Mouse (Mus musculus) T-helper 2 cell (primary cell): Measurements from ENCODE around the gene Eef1a2.
"Not testable (repeated sequence)": the region's sequence is repeated elsewhere in the genome, so short reads cannot be mapped to it uniquely, and the experiment has no call there.

ENCODE experiments used
- in situ Hi-C: fragments of 300-600 bp; cut with MboI, MseI; formaldehyde crosslinking; loops from one replicate; pipeline ENCODE4 v1.15.1; 2025; ENCODE audit warnings: high pct_unique_total_duplicates

Eef1a2 gene

GRCm38 (mm10) chr2:181156248-181157121 lies at the start of gene Eef1a2:
Gene Eef1a2 (minus strand): TSS chr2:181157014.
- in situ Hi-C loops = no loop called here

DNA sequence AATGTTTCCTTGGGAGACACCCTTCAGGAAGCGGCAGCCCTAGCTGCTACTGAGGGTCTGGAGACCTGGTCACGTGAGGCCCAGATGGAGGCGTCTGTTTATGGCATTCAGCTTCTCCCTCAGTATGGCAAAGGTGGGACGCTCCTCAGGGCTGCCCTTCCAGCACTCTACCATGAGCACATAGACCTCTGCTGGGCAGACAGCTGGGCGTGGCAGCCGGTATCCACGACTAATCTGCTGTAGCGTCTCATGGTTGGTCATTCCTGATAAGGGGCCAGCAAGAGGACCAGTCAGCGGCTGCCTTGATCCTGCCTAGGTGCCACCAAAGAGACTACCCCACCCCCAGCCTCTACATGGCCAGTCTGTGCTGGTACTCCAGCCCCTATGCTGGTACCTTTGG lies 49.3 kb upstream of the Eef1a2 start:
- in situ Hi-C loops = no loop called here

GRCm38 (mm10) chr2:181205678-181206077 lies 48.9 kb upstream of the Eef1a2 start:
- in situ Hi-C loops = no loop called here

DNA sequence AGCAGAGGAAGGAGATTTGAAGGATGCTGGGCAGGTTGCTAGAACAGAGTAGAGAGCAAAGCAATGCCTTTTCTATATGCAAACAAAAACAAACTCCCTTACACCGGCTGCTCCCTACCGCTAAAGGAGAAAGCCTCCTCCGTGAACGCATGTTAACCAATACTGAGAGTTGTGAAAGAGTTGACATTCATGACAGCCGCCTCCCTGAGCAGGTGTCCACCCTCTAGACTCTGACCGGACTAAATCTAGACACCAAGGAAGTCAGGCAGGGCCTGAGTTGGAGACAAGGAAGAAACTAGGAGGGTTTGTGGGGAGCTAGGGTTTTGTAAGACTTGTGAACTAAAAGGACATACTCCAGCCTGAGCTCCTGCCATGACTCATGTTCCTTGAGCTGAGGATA lies 46.1 kb upstream of the Eef1a2 start:
- in situ Hi-C loops = no loop called here

GRCm38 (mm10) chr2:181202422-181202821 lies 45.6 kb upstream of the Eef1a2 start, which contains the start of gene Ptk6:
Gene Ptk6 (minus strand): TSS chr2:181202789.
- in situ Hi-C loops = no loop called here

DNA sequence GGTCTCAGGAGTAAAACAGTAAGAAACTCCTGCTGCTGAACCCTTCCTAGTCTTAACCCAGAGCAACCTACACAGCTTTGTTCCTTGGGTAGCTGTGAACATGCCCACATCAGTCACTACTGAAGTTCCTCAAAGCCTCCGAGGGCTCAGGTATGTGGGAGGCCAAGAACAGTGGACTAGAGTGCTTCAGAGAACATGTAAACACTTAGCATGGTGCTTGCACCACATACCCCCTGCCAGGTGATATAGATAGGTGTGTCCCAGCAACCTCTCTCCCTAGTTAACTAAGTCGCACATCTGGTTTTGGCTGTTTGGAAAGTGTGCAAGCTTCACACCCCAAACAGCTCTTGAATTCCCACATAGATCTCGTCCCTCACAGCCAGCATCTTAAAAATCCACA lies 44.8 kb upstream of the Eef1a2 start:
- in situ Hi-C loops = no loop called here

DNA sequence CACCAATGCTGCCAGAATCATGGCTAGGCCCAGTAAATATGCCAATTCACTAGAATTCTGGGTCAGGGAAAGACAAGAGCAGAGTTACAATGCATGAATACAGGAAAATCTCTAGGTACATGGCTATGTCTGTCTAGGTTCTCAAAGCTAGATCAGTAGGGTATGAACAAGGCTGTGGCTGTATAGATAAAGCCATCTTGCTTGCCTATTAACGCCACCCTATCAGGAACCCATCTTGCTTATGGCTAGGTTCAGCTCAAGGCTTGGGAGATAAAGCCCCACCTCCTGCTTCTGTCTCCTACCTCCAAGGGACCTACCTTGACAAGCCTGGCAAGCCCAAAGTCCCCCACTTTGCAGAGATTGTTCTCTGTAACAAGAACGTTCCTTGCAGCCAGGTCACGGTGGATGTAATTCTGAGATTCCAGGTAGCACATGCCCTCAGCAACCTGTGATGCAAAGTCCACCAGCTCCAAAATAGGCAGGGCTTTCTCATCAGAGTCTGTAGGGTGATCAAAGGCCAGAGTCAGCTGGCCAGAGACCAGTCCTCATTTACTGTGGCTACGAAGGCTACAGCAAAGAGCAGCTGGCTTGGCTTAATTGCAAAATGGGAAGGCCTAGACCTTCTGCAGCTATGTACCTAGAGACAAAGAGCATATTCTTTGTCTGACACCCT lies 40.0 kb upstream of the Eef1a2 start:
- in situ Hi-C loops = no loop called here

GRCm38 (mm10) chr2:181193044-181193443 lies 36.2 kb upstream of the Eef1a2 start:
- in situ Hi-C loops = no loop called here

DNA sequence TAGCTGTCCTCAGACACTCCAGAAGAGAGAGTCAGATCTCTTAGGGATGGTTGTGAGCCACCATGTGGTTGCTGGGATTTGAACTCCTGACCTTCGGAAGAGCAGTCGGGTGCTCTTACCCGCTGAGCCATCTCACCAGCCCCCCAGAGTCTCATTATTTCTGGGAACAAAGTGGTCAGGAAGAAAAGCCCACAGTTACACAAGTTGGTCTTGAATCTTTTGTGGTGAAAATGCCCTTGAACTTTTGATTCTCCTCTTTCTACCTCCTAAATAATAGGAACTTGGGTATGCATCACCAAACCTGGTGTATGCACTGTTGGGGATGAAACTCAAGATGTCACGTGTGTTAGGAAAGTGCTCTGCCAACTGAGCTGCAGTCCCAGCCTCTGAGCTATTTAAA lies 35.1 kb upstream of the Eef1a2 start:
- in situ Hi-C loops = no loop called here

GRCm38 (mm10) chr2:181191385-181191784 lies 34.6 kb upstream of the Eef1a2 start:
- in situ Hi-C loops = not testable (repeated sequence)

DNA sequence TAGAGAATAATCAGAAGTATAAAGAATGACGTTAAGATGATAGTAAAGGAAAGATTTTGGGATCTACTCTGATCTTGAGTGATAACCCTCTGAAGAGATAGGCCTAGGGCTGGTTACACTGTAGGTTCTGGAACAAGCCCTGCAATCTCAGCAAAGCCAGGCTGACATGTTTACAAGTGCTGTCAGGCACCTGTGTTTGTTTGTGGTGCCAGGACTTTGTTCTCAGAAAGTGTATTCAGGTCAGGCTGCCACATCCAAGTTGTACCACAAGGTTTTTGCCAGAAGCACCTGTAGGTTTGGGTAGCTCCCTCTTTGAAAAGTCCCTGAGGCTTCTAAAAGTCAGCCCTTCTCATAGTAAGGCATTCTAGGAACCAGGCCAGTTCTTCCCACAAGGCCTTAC lies 32.5 kb upstream of the Eef1a2 start:
- in situ Hi-C loops = loop anchor here (5.0 kb wide), 1 partner anchor 78 kb away; no protein-coding TSS in a partner anchor

DNA sequence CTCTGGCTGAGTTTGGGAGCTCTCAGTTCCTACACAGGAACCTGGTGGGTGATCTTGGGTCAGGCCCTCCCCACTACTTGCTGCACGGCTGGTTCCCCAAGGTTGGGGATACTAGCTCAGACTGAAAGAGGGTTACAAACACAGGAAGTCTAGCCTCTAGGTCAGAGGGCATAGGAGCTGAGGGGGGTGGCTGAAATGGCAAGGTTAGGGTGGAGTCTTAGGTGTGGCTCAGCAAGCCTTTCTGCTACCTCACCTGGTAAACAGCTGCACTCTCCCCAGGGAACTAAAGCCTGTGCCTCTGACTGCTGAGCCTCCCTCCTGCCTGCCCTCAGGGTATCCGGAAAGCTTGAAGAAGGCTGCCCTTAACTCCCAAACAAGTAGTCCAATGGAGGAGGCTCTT lies 31.9 kb upstream of the Eef1a2 start:
- in situ Hi-C loops = loop anchor here (5.0 kb wide), 1 partner anchor 79 kb away; no protein-coding TSS in a partner anchor

DNA sequence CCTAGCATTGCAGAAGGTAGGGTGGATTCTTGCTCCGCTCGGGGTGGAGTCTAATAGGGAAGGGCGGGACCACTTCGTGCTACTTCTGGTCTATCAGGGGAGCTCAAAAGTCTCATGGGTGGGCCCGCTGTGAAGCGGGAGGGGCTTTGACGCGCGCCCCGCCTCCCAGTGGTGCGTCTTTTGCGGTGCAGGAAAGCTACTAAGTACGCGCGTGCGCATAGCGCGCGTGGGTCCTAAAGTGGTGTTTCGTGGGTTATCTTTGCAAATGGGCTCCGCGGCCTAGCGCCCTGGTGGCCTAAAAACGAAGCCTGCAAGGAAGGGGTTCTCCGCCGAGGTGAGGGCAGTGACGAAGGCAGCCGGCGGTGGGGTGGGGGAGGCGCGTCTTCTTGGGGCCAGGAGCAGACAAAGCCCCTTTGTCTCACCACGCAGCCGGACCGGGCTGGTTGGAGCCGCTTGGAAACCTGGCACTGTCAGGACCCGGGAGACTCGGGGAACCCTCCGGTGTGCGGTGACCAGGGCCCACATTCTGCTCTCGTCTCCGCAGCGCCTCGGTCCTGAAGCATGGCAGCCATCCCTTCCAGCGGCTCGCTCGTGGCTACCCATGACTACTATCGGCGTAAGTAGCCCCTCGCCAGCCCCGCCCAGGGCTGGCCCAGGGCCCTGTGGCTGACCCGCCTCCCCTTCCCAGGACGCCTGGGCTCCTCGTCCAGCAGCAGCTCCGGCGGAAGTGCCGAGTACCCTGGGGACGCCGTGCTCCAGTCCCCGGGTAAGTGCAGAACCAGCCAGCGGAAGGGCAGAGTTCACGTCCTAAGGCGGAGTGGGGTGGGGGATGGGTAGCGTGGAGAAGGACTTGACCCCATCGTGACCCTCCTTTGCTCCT lies 30.5 kb upstream of the Eef1a2 start, which contains the start of gene Ppdpf:
Ppdpf (plus strand) TSS at position 127 of the 880 bp plus-strand sequence.
- in situ Hi-C loops = loop anchor here (5.0 kb wide), 1 partner anchor 80 kb away; no protein-coding TSS in a partner anchor

- in situ Hi-C loops = loop anchor here (5.0 kb wide), 1 partner anchor 81 kb away; no protein-coding TSS in a partner anchor
Observed at GRCm38 (mm10) chr2:181186635-181187034, 29.8 kb upstream of the Eef1a2 start.

DNA sequence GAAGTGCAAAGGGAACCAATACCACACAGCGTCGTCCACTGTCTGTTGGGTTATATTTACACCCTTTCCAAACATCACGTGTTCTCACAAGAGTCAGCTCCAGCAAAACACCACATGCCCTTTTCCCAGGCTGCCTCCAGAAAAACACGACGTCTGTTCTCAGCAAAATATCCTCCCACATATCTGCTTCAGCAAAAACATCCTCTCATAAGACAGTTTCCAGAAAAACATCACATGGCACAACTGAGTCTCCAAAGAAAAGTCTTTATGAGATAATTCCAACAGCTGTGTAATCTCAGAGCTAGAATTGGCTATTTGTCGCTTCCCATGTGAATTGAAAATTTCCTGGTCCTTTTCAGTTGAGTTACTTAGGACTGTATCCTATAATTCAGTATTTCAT lies 24.1 kb upstream of the Eef1a2 start:
- in situ Hi-C loops = no loop called here

DNA sequence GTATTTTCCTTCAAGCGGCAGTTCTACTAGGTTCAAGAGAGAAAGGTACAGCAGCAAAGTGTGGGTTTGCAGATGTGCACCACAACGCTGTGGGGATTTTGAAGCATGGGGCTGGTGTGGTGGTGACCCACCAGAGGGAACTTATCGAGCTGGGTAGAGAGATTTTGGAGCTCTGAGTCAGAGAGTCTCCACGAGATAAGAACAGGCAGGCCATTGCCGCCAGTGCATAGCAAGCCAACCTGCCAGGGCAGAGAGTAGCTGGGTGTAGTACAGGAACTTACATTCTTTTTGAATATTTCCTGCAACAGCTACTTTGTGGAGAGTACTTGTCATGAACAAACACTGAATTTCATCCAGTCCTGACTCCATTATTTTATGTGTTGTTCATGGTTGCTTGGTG lies 21.7 kb upstream of the Eef1a2 start:
- in situ Hi-C loops = no loop called here

GRCm38 (mm10) chr2:181178015-181178414 lies 21.2 kb upstream of the Eef1a2 start:
- in situ Hi-C loops = no loop called here

GRCm38 (mm10) chr2:181174646-181175045 lies 17.8 kb upstream of the Eef1a2 start:
- in situ Hi-C loops = no loop called here

DNA sequence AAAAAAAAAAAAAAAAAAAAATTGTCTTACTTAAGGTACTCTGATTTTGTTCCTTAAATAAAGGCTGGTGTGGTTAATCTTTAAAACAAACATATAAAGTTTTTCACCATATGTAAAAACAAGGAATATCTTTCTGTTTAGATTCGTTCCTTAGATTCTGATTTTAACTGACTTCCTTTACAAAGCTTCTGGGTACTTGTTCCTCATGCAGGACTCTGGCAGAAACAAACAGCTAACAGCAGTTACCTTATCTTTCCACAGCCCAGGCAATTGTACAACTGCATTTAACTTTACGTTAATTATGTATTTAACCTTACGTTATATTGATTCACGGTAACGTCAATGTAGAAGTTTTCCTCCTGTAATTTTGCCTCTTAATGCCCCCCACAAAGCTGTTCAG lies 9.7 kb upstream of the Eef1a2 start:
- in situ Hi-C loops = no loop called here

DNA sequence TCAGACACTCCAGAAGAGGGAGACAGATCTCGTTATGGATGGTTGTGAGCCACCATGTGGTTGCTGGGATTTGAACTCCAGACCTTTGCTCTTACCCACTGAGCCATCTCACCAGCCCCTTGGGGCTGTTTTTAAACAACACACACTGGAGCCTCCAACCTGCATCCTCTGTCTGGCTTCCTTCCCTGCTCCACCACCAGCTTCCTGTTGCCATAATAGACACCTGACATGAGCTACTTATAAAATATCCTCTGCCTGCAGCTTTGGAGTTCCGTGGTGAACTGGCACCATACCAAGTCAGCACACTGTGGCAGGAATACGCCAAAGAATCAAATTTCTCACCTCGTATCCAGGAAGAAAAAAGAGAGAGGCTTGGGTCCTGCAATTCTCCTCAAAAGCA lies 4.0 kb upstream of the Eef1a2 start:
- in situ Hi-C loops = no loop called here

DNA sequence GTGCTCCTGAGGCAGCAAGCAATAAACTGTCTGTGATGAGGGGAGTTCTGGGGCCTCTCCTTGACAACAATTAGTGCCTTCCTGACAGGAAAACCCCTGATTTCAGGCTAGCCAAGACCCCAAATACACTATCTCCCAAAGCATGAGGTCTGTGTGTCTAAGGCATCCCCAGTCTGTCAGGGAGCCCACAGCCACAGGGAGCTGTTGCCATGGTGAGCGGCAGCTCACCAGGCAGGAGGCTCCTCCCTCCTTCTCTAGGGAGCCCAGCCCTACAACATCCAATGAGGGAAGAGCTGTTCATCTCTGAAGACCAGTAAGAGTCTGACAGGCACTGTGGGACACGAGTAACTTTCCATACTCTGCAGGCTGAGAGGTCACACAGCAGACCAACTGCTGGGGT lies 3.0 kb upstream of the Eef1a2 start:
- in situ Hi-C loops = no loop called here

DNA sequence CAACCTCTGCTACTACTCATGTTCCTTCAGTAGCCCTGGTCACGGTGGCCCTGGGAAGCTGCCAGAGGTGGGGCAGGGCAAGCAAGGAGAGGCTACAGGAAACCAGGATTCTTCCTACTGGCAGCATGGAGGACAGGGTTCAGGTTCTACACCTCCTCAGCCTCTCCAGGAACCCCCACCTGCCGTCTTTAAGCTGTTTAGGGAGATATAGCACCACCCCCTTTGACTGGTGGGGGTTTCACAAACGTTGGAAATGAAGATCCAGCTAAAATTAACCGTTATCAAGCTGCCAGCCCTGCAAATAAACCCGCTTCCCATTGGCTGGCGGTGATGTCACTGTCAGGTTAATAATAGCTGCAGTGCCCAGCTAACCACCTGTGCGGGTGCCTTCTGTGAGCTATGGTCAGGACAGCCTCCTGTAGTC lies 2.3 kb upstream of the Eef1a2 start:
- in situ Hi-C loops = no loop called here
